Mouse (Mus musculus) ES-E14 (cell line): ENCODE results near the gene Rbm47. TPM values are rescaled to one million over a fixed set of nuclear protein-coding genes. Genes with fewer than 3 reads are reported as not detected.

ENCODE experiments used
- DNase-seq: peaks from one replicate; pipeline ENCODE4 v3.0.0-alpha.2; 2013; ENCODE audit warnings: low read depth, low spot score
- H3K27ac ChIP-seq: 2 replicates; pipeline ENCODE4 v1.5.1; 2012; ENCODE audit warnings: low read depth, mild to moderate bottlenecking, low read length, moderate library complexity, mixed read lengths; ENCODE audit not compliant: poor library complexity, insufficient read depth, severe bottlenecking
- H3K36me3 ChIP-seq: 2 replicates; pipeline ENCODE4 v1.6.1; 2012; ENCODE audit warnings: mild to moderate bottlenecking, low read length, moderate library complexity, mixed read lengths; ENCODE audit not compliant: control insufficient read depth, poor library complexity, insufficient read depth, severe bottlenecking
- H3K4me1 ChIP-seq, 2 experiments: fragments of 150-350 bp in 1 of 2; sonication (generic) in 1 of 2; 2 replicates each; pipeline ENCODE4 v1.6.1; 2012; ENCODE audit warnings: low read length in 2 of 2, mild to moderate bottlenecking in 1 of 2, mixed read lengths in 1 of 2; ENCODE audit not compliant: control insufficient read depth in 2 of 2, insufficient read depth in 2 of 2, poor library complexity in 1 of 2
- H3K4me3 ChIP-seq, 2 experiments: fragments of 150-350 bp in 1 of 2; sonication (generic) in 1 of 2; 2 replicates each; pipeline ENCODE4 v1.5.1; 2012; ENCODE audit warnings: low read length in 2 of 2, low read depth in 1 of 2, mild to moderate bottlenecking in 1 of 2, mixed read lengths in 1 of 2; ENCODE audit not compliant: insufficient read depth in 1 of 2, poor library complexity in 1 of 2, severe bottlenecking in 1 of 2
- H3K9ac ChIP-seq: 2 replicates; pipeline ENCODE4 v1.6.1; 2012; ENCODE audit warnings: low read depth, mild to moderate bottlenecking, low read length, mixed read lengths; ENCODE audit not compliant: poor library complexity, insufficient read depth, severe bottlenecking
- H3K9me3 ChIP-seq: fragments of 150-350 bp; sonication (generic); 2 replicates; pipeline ENCODE4 v1.6.1; 2012; ENCODE audit warnings: low read depth, mild to moderate bottlenecking, low read length; ENCODE audit not compliant: control insufficient read depth, insufficient read depth
- CHD2 ChIP-seq: IDR thresholded peaks from 2 replicates; pipeline ENCODE4 v1.6.1; 2014; ENCODE audit warnings: mild to moderate bottlenecking, low read depth, low read length, inconsistent platforms
- HCFC1 ChIP-seq: IDR thresholded peaks from 2 replicates; pipeline ENCODE4 v1.6.1; 2012; ENCODE audit warnings: low read length, inconsistent platforms, borderline replicate concordance; ENCODE audit not compliant: insufficient read depth
- MAFK ChIP-seq: IDR thresholded peaks from 2 replicates; pipeline ENCODE4 v1.6.1; 2014; ENCODE audit warnings: mild to moderate bottlenecking, low read depth, low read length, inconsistent platforms; ENCODE audit not compliant: insufficient read depth
- ZC3H11A ChIP-seq: IDR thresholded peaks from 2 replicates; pipeline ENCODE4 v1.6.1; 2012; ENCODE audit warnings: low read depth, mild to moderate bottlenecking, inconsistent platforms, low read length, borderline replicate concordance
- ZNF384 ChIP-seq: IDR thresholded peaks from 2 replicates; pipeline ENCODE4 v1.6.1; 2012; ENCODE audit warnings: low read depth, low read length, inconsistent platforms
- in situ Hi-C, 2 experiments: fragments of 600-800 bp; cut with MboI; formaldehyde crosslinking; loops; one replicate each; pipeline ENCODE4 v1.15.1; 2025; ENCODE audit warnings: low sequenced_read_pairs in 2 of 2, inconsistent platforms in 1 of 2; ENCODE audit not compliant: unreplicated experiment in 2 of 2
- total RNA-seq: library from RNA; depleted of rRNA; stranded (reverse); fragments of 300-350 nt; gene quantifications from 2 replicates; pipeline ENCODE4 v1.2.3, GENCODE M21; 2012

The Rbm47 gene
- total RNA-seq, 1 experiment: 13.4 TPM

DNA sequence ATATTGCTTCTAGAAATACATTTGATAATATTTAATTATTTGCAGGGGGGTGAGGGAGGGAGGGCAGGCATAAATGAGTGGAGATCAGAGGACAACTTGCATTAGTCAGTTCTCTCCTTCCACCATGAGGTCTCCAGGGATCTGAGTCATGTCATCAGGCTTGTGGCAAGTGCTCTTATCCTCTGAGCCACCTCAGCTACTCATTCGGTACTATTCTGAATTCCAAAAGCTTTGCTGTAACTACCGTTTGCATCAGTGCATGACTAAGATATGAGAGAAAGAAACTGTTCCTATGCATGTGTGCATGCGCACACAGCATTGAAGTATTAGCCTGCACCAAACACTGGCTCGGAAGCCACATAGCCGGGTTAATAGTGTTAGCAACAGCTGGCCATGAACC is 114.1 kb downstream of the Rbm47 start:
- no peaks in the 10 kb centered on the region for H3K36me3 ChIP-seq
- H3K4me3 ChIP-seq: no peak overlapping the region
- no peak for DNase-seq
- in situ Hi-C loops: no loop called here
- TF ChIP-seq HCFC1: no peak
- no peak overlapping the region for H3K27ac ChIP-seq
- no peak overlapping the region for H3K9ac ChIP-seq
- peaks cover 0 to 4% of the 10 kb centered on the region in 2 experiments; a peak in 1 of 4 replicates for H3K4me1 ChIP-seq
- no peaks in the 10 kb centered on the region for H3K9me3 ChIP-seq

DNA sequence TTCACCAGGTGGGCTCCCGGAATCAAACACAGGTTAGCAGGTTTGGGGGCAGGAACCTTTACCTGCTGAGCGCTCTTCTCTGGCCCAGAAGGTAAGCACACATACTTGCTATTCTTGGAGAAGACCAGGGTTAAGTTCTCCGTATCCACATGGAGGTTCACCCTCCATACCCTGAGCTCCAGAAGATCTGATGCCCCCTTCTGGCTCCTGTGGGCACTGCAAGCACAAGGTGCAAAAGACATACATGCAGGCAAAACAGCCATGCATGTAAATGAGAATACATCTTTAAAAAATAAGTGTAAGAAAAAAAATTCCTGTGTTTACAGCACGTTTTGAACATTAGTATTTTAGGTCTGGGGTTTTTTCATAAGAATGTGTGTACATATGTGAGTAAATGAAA is 116.2 kb downstream of the Rbm47 start:
- no peak overlapping the region for H3K27ac ChIP-seq
- no peak overlapping the region for H3K9ac ChIP-seq
- no peaks in the 10 kb centered on the region for H3K9me3 ChIP-seq
- TF ChIP-seq MAFK (no peak), CHD2 (no peak)
- DNase-seq: peak; percentile 76
- in situ Hi-C loops: no loop called here
- no peaks in the 10 kb centered on the region for H3K36me3 ChIP-seq
- peaks cover 0 to 9% of the 10 kb centered on the region in 2 experiments; a peak in 1 of 4 replicates for H3K4me1 ChIP-seq
- H3K4me3 ChIP-seq: no peak overlapping the region

DNA sequence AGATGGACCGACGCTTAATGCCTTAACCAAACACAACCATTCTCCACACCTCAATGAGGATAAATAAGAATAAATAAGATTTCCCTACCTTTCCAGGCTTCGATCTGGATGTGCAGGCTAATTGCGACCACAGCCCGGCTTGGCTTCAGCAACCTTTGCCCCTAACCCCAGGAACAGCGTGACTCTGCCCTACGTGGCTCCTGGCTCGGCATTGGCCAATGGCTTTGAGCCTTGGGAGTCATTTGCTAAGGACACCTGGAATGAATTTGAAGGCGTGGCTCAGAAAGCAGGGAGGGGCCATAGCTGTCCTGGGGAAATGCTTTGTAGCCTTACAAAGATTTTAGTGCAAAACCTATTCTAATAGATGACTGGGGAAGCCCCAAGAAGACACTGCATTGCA is 118.5 kb downstream of the Rbm47 start:
- Histone ChIP-seq H3K27ac (no peak overlapping the region), H3K4me1 (peaks cover 0 to 9% of the 10 kb centered on the region in 2 experiments; a peak in 1 of 4 replicates), H3K4me3 (peak overlapping the region in 1 of 2 experiments; percentile 19; a peak in 1 of 4 replicates), H3K9me3 (no peaks in the 10 kb centered on the region), H3K9ac (no peak overlapping the region), H3K36me3 (no peaks in the 10 kb centered on the region)
- in situ Hi-C loops: no loop called here
- TF ChIP-seq ZC3H11A: no peak
- no peak for TF ChIP-seq CHD2
- no peak for TF ChIP-seq ZNF384
- no peak for TF ChIP-seq MAFK
- TF ChIP-seq HCFC1: no peak
- no peak for DNase-seq

DNA sequence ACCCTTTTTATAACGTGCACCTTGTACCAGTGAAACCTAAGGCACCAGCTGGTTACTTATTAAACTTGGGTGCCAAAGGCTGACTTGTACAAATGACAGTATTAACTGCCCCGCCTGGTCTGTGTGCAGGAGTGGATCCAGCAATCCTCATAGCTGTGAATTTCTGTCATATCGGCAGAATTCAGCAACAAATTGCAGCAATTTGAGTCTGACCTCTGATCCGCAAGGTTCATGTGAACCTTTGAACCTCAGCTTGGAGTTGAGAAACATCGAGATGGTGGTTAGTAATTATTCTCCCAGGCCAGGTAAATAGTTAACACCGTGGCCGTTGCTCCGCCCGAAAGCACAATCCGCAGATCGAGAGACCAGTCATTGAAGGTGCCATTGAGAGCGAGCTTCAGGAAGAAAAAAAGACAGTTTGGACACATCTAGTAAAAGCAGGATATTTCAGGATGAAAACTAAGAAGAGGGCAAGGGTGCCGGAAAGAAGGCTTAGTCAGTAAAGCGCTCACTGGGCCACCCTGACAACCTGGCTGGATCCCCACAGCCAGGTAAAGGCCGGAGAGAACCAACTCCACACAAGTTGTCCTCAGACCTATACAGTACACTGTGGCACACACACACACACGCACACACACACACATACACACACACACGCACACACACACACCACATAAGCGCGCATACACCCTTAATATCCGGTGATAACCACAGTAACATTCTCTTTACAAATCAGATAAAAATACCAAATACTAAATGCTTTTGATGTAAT is 120.0 kb downstream of the Rbm47 start:
- Histone ChIP-seq H3K4me3 (no peak overlapping the region; a peak in 1 of 4 replicates), H3K36me3 (no peaks in the 10 kb centered on the region), H3K9me3 (no peaks in the 10 kb centered on the region), H3K9ac (no peak overlapping the region), H3K27ac (no peak overlapping the region), H3K4me1 (peaks cover 0 to 9% of the 10 kb centered on the region in 2 experiments; a peak in 1 of 4 replicates)
- no peak for DNase-seq
- TF ChIP-seq HCFC1: no peak
- TF ChIP-seq CHD2: no peak
- in situ Hi-C loops: no loop called here

DNA sequence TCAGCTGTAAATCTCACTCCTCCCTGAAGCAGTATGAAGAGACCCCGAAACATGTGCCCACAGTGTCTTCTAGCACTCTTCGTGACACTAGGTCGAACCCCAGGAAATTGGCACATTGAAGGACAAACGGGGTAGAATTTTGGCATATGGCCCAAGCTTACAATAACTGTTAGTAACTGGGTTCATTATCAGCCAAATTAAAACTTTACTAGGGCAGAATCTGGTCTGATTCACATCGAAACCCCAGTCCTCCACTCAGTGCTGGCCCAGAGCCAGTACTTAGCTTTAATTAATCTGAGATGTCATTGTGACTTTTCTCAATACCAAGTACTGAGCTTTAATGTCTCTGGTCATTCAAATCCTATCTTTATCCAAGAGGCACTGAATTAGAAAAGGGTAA is 122.1 kb downstream of the Rbm47 start:
- H3K4me1 ChIP-seq: peaks cover 0 to 8% of the 10 kb centered on the region in 2 experiments; a peak in 1 of 4 replicates
- no peak overlapping the region for H3K4me3 ChIP-seq
- no peaks in the 10 kb centered on the region for H3K36me3 ChIP-seq
- DNase-seq: no peak
- H3K27ac ChIP-seq: no peak overlapping the region
- TF ChIP-seq CHD2: no peak
- no peak for TF ChIP-seq ZNF384
- TF ChIP-seq ZC3H11A: no peak
- no peak for TF ChIP-seq MAFK
- in situ Hi-C loops: no loop called here
- H3K9me3 ChIP-seq: no peaks in the 10 kb centered on the region
- no peak overlapping the region for H3K9ac ChIP-seq
